Mouse (Mus musculus) intestine, embryonic 15.5 days (tissue): ENCODE results near the gene Ctso. TPM values are rescaled to one million over a fixed set of nuclear protein-coding genes. Genes with fewer than 3 reads are reported as not detected.

Experiments
- ATAC-seq: fragments of 200-750 bp; cut with Nextera tagmentation; 2 replicates; pipeline ENCODE4 v1.8.0; 2017; ENCODE audit warnings: moderate TSS enrichment, moderate library complexity
- H3K27ac ChIP-seq: fragments of 300-500 bp; sonication (generic); 2 replicates; pipeline ENCODE4 v1.5.1; 2015; ENCODE audit warnings: mild to moderate bottlenecking, inconsistent platforms
- H3K27me3 ChIP-seq: fragments of 300-500 bp; sonication (generic); replicated peaks from 2 replicates; pipeline ENCODE4 v1.6.1; 2015; ENCODE audit warnings: inconsistent platforms
- H3K36me3 ChIP-seq: fragments of 300-500 bp; sonication (generic); 2 replicates; pipeline ENCODE4 v1.6.1; 2015; ENCODE audit warnings: inconsistent platforms
- H3K4me1 ChIP-seq: fragments of 300-500 bp; sonication (generic); replicated peaks from 2 replicates; pipeline ENCODE4 v1.6.1; 2015; ENCODE audit warnings: inconsistent platforms
- H3K4me2 ChIP-seq: fragments of 300-500 bp; sonication (generic); replicated peaks from 2 replicates; pipeline ENCODE4 v1.6.1; 2015; ENCODE audit warnings: mild to moderate bottlenecking, inconsistent platforms
- H3K4me3 ChIP-seq: fragments of 300-500 bp; sonication (generic); replicated peaks from 2 replicates; pipeline ENCODE4 v1.5.1; 2015; ENCODE audit warnings: inconsistent platforms
- H3K9ac ChIP-seq: fragments of 300-500 bp; sonication (generic); 2 replicates; pipeline ENCODE4 v1.6.1; 2015; ENCODE audit warnings: inconsistent platforms
- H3K9me3 ChIP-seq: fragments of 300-500 bp; sonication (generic); 2 replicates; pipeline ENCODE4 v1.6.1; 2016; ENCODE audit warnings: inconsistent platforms
- whole genome bisulfite sequencing: fragments of 180-500 bp; shearing (Covaris S2); methylation state at CpG from one replicate; pipeline ENCODE4 v1.1.7; 2015; 5-methylcytosine and 5-hydroxymethylcytosine counted together
- polyA plus RNA-seq: library from polyadenylated mRNA; unstranded; fragments of >200 nt; fragmentation: Nextera tagmentation; extraction: Ambion mirVana; gene quantifications from 2 replicates; pipeline ENCODE4 v1.2.1, GENCODE M21; 2015

The Ctso gene
- polyA plus RNA-seq: 19.2 and 19.4 TPM in 2 replicates

GRCm38 (mm10) chr3:81932141-81933101 lies at the start of gene Ctso:
Gene Ctso, plus strand, starts transcription at chr3:81932601.
- H3K4me1 ChIP-seq: no peaks in the 10 kb centered on the region
- H3K27me3 ChIP-seq: no peaks in the 10 kb centered on the region
- H3K4me2 ChIP-seq: peak within 1 kb of the TSS; percentile 49
- WGBS: 13% methylated on average over 27 of the region's 27 CpGs
- H3K9ac ChIP-seq: peak within 1 kb of the TSS; percentile 78
- peak within 1 kb of the TSS; percentile 87 for H3K4me3 ChIP-seq
- H3K36me3 ChIP-seq: no peaks in the 10 kb centered on the region
- ATAC-seq: peak; percentile 99
- H3K27ac ChIP-seq: peak within 1 kb of the TSS; percentile 93
- H3K9me3 ChIP-seq: no peaks in the 10 kb centered on the region

DNA sequence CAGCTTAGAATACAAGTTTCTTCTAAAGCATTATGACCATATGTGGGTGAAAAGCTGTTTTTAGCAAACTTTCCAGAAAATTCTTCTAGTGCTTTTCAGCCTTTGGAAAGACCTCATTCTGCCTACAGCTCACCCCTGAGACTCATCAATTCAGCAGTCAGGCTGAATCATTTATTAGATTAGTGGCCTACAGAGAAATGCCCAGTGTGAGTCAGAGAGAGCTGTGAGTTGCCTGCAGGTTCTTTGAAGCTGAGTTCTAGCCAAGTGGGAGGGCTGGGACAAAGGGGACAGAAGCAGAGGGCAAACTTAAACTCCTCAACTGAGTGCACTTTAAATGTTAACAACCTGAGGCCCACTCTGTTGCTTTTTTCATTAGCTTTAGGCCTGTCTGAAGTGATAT lies 48.5 kb upstream of the Ctso start:
- no peak for ATAC-seq
- Histone ChIP-seq H3K9ac (no peak overlapping the region), H3K27me3 (no peaks in the 10 kb centered on the region), H3K36me3 (no peaks in the 10 kb centered on the region), H3K4me3 (no peak overlapping the region), H3K9me3 (no peaks in the 10 kb centered on the region), H3K4me1 (no peaks in the 10 kb centered on the region), H3K4me2 (no peak overlapping the region), H3K27ac (no peak overlapping the region)

DNA sequence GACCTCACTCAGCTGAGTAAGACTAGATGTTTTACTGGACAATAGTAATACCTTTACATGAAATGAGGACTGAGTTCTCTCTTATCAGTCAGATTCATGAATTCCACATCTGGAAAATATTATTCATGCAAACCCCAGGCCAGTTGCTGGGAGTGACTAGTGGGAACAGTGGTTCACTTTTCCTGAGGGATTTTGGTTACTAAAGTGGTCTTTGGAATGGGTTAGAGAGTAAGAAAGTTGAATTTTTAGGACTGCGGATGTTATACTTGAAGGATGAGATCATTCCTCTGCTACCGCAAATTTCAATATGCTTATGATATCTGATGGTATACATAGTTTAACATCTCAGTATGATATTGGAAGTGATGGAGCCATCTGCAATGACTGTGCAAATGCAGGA lies 46.8 kb upstream of the Ctso start:
- no peaks in the 10 kb centered on the region for H3K4me1 ChIP-seq
- no peak overlapping the region for H3K4me3 ChIP-seq
- 92% methylated on average over 2 of the region's 2 CpGs for WGBS
- H3K4me2 ChIP-seq: no peak overlapping the region
- H3K9me3 ChIP-seq: no peaks in the 10 kb centered on the region
- no peak overlapping the region for H3K27ac ChIP-seq
- H3K36me3 ChIP-seq: no peaks in the 10 kb centered on the region
- H3K9ac ChIP-seq: no peak overlapping the region
- ATAC-seq: no peak
- no peaks in the 10 kb centered on the region for H3K27me3 ChIP-seq

GRCm38 (mm10) chr3:81889137-81889536 lies 43.3 kb upstream of the Ctso start:
- Histone ChIP-seq H3K4me3 (no peak overlapping the region), H3K9me3 (no peaks in the 10 kb centered on the region), H3K36me3 (no peaks in the 10 kb centered on the region), H3K9ac (no peak overlapping the region), H3K4me2 (no peak overlapping the region), H3K27me3 (no peaks in the 10 kb centered on the region), H3K27ac (no peak overlapping the region), H3K4me1 (no peaks in the 10 kb centered on the region)
- 62% methylated on average over 6 of the region's 6 CpGs for WGBS
- ATAC-seq: no peak

GRCm38 (mm10) chr3:81910286-81911036 lies 21.9 kb upstream of the Ctso start:
- H3K4me1 ChIP-seq: no peaks in the 10 kb centered on the region
- H3K27ac ChIP-seq: no peak overlapping the region
- no peak overlapping the region for H3K4me2 ChIP-seq
- H3K9ac ChIP-seq: no peak overlapping the region
- H3K36me3 ChIP-seq: no peaks in the 10 kb centered on the region
- no peaks in the 10 kb centered on the region for H3K27me3 ChIP-seq
- ATAC-seq: no peak
- WGBS: 85% methylated on average over 6 of the region's 6 CpGs
- no peak overlapping the region for H3K4me3 ChIP-seq
- H3K9me3 ChIP-seq: no peaks in the 10 kb centered on the region

- no peaks in the 10 kb centered on the region for H3K36me3 ChIP-seq
- H3K4me1 ChIP-seq: no peaks in the 10 kb centered on the region
- H3K9ac ChIP-seq: no peak overlapping the region
- no peaks in the 10 kb centered on the region for H3K27me3 ChIP-seq
- no peaks in the 10 kb centered on the region for H3K9me3 ChIP-seq
- no peak overlapping the region for H3K27ac ChIP-seq
- 60% methylated on average over 5 of the region's 5 CpGs for WGBS
- no peak for ATAC-seq
- H3K4me2 ChIP-seq: no peak overlapping the region
- no peak overlapping the region for H3K4me3 ChIP-seq
These were observed 16.2 kb upstream of the Ctso start for GRCm38 (mm10) chr3:81916030-81916686.

DNA sequence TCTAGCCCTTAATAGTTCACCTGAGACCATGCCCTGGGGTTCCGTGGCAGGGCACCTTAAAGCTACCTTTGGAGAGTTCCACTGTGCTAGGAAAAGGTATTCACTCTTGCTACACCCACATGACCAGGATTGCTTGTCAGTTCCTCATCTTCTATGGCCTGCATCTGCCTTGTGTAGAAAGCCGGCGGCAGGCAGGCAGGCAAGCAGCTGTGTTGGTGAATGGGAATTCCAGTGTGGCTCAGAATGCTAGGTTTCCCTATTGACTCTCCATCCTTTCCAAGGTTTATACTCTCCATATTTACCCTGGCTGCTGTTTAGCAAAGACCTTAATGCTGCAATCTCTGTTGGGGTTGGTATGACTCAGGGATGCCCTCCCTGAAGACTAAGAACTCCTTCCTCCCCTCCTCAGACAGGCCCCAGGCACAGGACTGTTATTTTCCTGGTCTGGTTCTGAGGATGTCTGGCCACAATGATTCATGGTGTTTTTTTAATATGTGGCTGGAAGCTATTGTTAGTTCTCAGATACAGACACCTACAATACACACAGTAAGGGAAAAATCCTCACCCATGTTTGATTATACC lies 15.0 kb upstream of the Ctso start:
- no peaks in the 10 kb centered on the region for H3K27me3 ChIP-seq
- no peaks in the 10 kb centered on the region for H3K4me1 ChIP-seq
- no peak overlapping the region for H3K4me2 ChIP-seq
- no peak overlapping the region for H3K27ac ChIP-seq
- H3K9me3 ChIP-seq: no peaks in the 10 kb centered on the region
- no peak overlapping the region for H3K4me3 ChIP-seq
- H3K36me3 ChIP-seq: no peaks in the 10 kb centered on the region
- no peak for ATAC-seq
- WGBS: 79% methylated on average over 3 of the region's 3 CpGs
- no peak overlapping the region for H3K9ac ChIP-seq

- Histone ChIP-seq H3K4me1 (no peaks in the 10 kb centered on the region), H3K4me3 (no peak overlapping the region), H3K27ac (no peak overlapping the region), H3K9me3 (no peaks in the 10 kb centered on the region), H3K27me3 (no peaks in the 10 kb centered on the region), H3K36me3 (no peaks in the 10 kb centered on the region), H3K4me2 (no peak overlapping the region), H3K9ac (no peak overlapping the region)
- 77% methylated on average over 8 of the region's 8 CpGs for WGBS
- no peak for ATAC-seq
These were observed 14.2 kb upstream of the Ctso start for GRCm38 (mm10) chr3:81918215-81918614.

GRCm38 (mm10) chr3:81919681-81920080 lies 12.7 kb upstream of the Ctso start:
- no peaks in the 10 kb centered on the region for H3K4me1 ChIP-seq
- no peak for ATAC-seq
- H3K4me3 ChIP-seq: no peak overlapping the region
- no peaks in the 10 kb centered on the region for H3K9me3 ChIP-seq
- no peaks in the 10 kb centered on the region for H3K36me3 ChIP-seq
- no peaks in the 10 kb centered on the region for H3K27me3 ChIP-seq
- no peak overlapping the region for H3K27ac ChIP-seq
- H3K4me2 ChIP-seq: no peak overlapping the region
- WGBS: 73% methylated on average over 3 of the region's 3 CpGs
- H3K9ac ChIP-seq: no peak overlapping the region

DNA sequence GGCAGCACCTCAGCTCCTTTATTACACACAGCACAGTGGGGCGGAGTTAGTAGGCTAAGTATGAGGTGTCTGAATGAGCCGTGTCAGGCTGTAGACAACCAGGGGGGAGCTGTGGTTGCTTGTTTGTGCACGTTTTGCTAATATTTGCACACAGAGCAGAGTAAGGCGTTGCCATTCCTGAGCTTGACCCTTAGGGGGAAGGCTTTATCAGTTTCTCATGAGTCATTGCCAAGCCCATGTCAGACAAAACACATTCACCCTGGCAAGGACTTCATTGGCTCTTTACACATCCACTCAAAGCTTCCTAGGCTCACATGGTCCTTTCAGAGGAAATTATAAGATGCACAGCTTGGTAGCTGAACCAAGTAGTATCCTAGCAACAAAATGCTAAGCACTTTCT lies 9.5 kb upstream of the Ctso start:
- no peak overlapping the region for H3K9ac ChIP-seq
- no peaks in the 10 kb centered on the region for H3K9me3 ChIP-seq
- 48% methylated on average over 4 of the region's 4 CpGs for WGBS
- no peak overlapping the region for H3K4me3 ChIP-seq
- no peak overlapping the region for H3K4me2 ChIP-seq
- no peaks in the 10 kb centered on the region for H3K27me3 ChIP-seq
- H3K4me1 ChIP-seq: no peaks in the 10 kb centered on the region
- H3K36me3 ChIP-seq: no peaks in the 10 kb centered on the region
- no peak overlapping the region for H3K27ac ChIP-seq
- peak; percentile 85 for ATAC-seq

- ATAC-seq: no peak
- Histone ChIP-seq H3K4me1 (no peaks in the 10 kb centered on the region), H3K4me2 (no peak overlapping the region), H3K27ac (no peak overlapping the region), H3K27me3 (no peaks in the 10 kb centered on the region), H3K9ac (no peak overlapping the region), H3K9me3 (no peaks in the 10 kb centered on the region), H3K4me3 (no peak overlapping the region), H3K36me3 (no peaks in the 10 kb centered on the region)
- 4% methylated on average over 1 of the region's 1 CpGs for WGBS
These were observed 7.5 kb upstream of the Ctso start for GRCm38 (mm10) chr3:81924931-81925330.

GRCm38 (mm10) chr3:81925856-81926255 lies 6.5 kb upstream of the Ctso start:
- H3K9me3 ChIP-seq: no peaks in the 10 kb centered on the region
- H3K9ac ChIP-seq: no peak overlapping the region
- WGBS: 21% methylated on average over 5 of the region's 5 CpGs
- no peaks in the 10 kb centered on the region for H3K36me3 ChIP-seq
- H3K4me3 ChIP-seq: no peak overlapping the region
- no peak for ATAC-seq
- H3K27me3 ChIP-seq: no peaks in the 10 kb centered on the region
- no peak overlapping the region for H3K4me2 ChIP-seq
- no peak overlapping the region for H3K27ac ChIP-seq
- no peaks in the 10 kb centered on the region for H3K4me1 ChIP-seq
